Mouse (Mus musculus) monocyte, adult 2 months (primary cell): ENCODE measurements around the gene Madd.
A peak's percentile ranks its signal among the peaks of the same experiment; 100 is the strongest.

Experiments
- DNase-seq, 2 experiments: peaks; one replicate each; pipeline ENCODE4 v3.0.0; 2022; ENCODE audit warnings: low spot score in 2 of 2, low read depth in 1 of 2

Gene Madd

GRCm38 (mm10) chr2:91098156-91098555, 85.5 kb downstream of the Madd start:
- no peak for DNase-seq

- no peak for DNase-seq
Measured at GRCm38 (mm10) chr2:91097015-91097414, 86.6 kb downstream of the Madd start.

GRCm38 (mm10) chr2:91096524-91096923, 87.1 kb downstream of the Madd start:
- peak in 1 of 2 experiments; percentile 82 for DNase-seq

GRCm38 (mm10) chr2:91090827-91091226, 92.8 kb downstream of the Madd start:
- no peak for DNase-seq

- DNase-seq = no peak
Measured at GRCm38 (mm10) chr2:91090208-91090607, 93.4 kb downstream of the Madd start.

GRCm38 (mm10) chr2:91088987-91089386, 94.7 kb downstream of the Madd start:
- peak in 1 of 2 experiments; percentile 54 for DNase-seq

- DNase-seq = no peak
Measured at GRCm38 (mm10) chr2:91087453-91087852, 96.2 kb downstream of the Madd start.
